Mouse (Mus musculus): ENCODE measurements around the gene AI661453.

- TF ChIP-seq CTCF (IDR thresholded peaks at IDR 0.05; ENCODE audit: borderline replicate concordance, insufficient read depth, low read depth, low read length) = no peak
- no peak for TF ChIP-seq POLR2A (IDR thresholded peaks at IDR 0.05; ENCODE audit: borderline replicate concordance, insufficient read depth, low read length)
Observed at GRCm38 (mm10) chr17:47444113-47444512, 7.7 kb downstream of the AI661453 start.
